Mouse (Mus musculus) embryonic fibroblast, embryonic 13.5 days (primary cell): Measurements from ENCODE around the gene Slc25a11.

Source experiments
- CTCF ChIP-seq: IDR thresholded peaks from 2 replicates; pipeline ENCODE4 v1.5.1; 2011; ENCODE audit warnings: mild to moderate bottlenecking, control low read depth, low read length, moderate library complexity, borderline replicate concordance; ENCODE audit not compliant: insufficient read depth
- POLR2A ChIP-seq: IDR thresholded peaks from 2 replicates; pipeline ENCODE4 v1.6.1; 2011; ENCODE audit warnings: low read depth, mild to moderate bottlenecking, control low read depth, low read length, moderate library complexity

- TF ChIP-seq CTCF (peak; percentile 91), POLR2A (no peak)
These were observed 42.2 kb downstream of the Slc25a11 start for GRCm38 (mm10) chr11:70605024-70605566.
